Mouse (Mus musculus) v-Abl transformed pro-B cells (cell line): ENCODE measurements around the gene Lman1l.

ENCODE experiments used
- in situ Hi-C, 2 experiments: fragments of 400-800 bp; cut with MboI; formaldehyde crosslinking; loops; one replicate each; pipeline ENCODE4 v1.15.1; 2025; ENCODE audit not compliant: unreplicated experiment in 2 of 2

The Lman1l gene

DNA sequence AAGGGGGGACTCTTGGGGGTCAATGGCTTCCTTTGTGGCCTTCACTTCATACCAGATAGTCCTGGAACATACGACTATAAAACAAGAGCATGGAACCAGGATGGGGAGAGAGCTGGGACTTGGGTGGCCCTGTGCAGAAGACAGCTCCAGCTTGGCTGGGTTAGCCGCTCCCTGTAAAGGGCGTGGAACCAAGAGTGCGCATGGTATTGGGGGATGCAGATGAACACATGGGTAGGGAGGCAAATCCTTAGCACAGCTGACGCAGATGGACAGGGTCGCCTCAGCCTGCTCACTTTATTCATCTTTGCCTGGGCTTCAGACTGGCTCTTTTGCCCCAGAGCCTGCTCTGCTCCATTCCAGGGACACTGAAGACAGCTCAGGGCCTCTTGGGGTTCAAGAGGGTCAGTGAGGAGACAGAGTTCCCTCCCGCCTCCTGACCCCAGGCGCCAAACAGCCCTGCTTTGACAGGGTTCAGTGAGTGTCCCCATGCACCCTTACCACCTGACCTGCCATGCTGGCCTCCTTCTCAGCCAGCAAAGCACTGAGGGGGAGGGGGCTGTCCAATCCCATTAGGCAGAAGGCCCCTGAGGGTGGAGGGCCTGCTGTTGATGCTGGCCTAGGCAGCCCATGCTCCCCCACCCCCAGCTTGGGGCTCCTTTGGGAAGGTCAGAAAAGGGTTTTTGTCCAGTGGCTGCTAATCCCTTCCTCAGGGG lies 21.6 kb downstream of the Lman1l start:
- in situ Hi-C loops = loop anchor here in 1 of 2 experiments (25.0 kb wide), 1 partner anchor 913 kb away; no protein-coding TSS in a partner anchor

DNA sequence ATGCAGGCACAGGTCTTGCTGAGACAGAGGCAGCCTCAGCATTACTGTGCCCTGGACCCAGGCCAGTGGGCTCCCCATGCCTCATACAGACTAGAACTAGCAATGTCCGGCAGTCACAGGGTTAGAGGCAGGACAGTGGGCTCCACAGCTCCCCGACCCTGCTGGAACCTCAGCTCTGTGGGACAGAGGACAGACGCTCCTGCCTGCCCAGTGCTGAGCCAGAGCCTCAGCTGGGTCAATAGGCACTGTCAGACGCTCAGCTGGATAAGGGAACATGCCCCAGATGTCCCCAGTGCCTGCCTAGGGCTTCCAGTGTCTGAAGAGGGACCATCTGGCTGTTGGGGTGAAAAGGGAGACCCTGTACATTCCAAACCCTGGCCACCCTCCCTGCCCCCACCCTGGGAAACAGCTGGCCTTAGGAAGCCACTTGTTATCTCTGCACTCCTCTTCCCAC lies 22.6 kb downstream of the Lman1l start:
- in situ Hi-C loops = loop anchor here in 1 of 2 experiments (25.0 kb wide), 1 partner anchor 914 kb away; no protein-coding TSS in a partner anchor

DNA sequence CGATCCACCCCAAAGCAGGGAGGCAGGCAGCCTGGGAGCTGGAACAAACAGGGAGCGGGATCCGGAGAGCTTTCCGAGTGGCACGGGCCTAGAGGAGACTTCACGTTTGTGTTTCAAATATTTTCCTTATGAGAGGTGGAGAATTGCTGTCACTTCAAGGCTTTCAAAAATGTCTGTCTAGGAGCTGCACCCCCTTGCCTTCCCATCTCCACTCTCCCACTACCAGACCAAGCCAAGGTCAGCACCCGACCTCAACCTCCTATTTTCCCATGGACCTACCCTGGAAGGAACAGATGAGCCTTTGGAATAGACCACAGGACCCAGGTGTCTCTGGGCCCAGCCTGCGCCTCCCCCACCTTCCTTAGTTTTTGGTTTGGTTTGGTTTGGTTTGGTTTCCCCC lies 23.3 kb downstream of the Lman1l start:
- in situ Hi-C loops = loop anchor here in 1 of 2 experiments (25.0 kb wide), 1 partner anchor 915 kb away; no protein-coding TSS in a partner anchor

DNA sequence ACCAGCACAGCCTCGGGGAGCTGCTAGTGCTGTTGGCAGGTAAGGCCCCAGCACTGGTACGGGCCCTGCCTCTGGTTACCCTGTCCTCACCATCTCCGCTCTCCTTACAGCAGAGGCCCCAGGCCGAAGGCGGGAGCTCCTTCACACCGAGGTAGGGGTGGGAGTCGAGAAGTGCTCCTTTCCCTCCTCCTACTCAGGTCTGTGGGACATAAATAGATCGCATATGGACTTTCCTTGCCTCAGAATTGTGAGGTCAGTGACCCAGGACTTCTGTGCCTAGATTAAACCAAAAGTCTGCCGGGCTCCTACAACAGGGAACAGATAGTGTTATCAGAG lies 26.4 kb downstream of the Lman1l start:
- in situ Hi-C loops = loop anchor here (5.0 to 25.0 kb wide), 2 partner anchors 63 to 918 kb away; no protein-coding TSS in a partner anchor

DNA sequence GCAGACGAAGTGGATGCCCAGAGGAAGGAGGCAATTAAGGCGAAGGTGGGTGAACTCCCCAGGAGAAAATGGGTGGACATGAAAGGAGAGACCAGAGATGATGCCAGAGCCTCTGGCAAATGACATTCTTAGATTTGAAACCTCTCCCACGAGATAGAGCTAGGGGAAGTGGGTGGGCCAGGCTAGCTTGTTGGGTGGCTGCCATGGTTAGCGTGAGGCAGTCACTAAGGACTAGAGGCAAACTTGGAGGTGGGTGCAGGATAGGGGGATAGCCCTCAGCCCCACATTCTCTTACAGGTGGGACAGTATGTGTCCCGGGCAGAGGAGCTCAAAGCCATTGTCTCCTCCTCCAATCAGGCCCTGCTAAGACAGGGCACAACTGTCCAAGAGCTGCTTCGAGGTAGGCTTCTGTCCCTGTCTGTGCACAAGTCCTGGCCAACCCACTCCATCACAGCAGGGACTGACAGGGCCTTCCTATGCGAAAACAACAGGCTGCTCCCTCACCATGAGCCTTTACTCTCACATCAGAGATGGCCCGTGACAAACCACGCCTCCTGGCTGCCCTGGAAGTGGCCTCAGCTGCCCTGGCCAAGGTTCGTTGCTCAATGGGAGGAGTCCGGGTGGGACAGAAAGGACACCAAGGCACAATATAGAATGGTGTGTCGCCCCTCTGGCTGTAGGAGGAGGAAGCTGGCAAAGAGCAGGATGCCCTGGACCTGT lies 27.0 kb downstream of the Lman1l start:
- in situ Hi-C loops = loop anchor here (5.0 to 25.0 kb wide), 2 partner anchors 64 to 919 kb away; no protein-coding TSS in a partner anchor

DNA sequence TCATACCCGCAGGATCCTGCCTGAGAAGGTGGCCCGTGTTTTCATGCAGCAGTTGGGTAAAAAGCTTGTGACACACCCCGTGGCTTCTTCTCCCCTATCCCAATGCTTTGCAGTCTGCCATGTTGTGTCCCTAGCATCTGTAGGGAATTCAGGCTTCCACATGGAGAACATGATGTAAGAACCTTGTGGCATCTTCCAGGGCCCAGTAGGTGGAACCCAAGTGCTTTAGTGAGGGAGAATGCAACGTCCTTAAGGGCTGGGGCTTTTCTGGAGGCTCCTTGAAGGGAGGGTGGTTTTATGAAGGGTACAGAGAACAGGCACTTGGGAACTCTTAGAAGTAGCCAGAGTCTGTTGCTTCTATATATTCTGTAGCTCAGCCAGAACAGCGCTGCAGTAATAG lies 29.8 kb downstream of the Lman1l start:
- in situ Hi-C loops = loop anchor here (5.0 to 25.0 kb wide), 2 partner anchors 67 to 922 kb away; no protein-coding TSS in a partner anchor

DNA sequence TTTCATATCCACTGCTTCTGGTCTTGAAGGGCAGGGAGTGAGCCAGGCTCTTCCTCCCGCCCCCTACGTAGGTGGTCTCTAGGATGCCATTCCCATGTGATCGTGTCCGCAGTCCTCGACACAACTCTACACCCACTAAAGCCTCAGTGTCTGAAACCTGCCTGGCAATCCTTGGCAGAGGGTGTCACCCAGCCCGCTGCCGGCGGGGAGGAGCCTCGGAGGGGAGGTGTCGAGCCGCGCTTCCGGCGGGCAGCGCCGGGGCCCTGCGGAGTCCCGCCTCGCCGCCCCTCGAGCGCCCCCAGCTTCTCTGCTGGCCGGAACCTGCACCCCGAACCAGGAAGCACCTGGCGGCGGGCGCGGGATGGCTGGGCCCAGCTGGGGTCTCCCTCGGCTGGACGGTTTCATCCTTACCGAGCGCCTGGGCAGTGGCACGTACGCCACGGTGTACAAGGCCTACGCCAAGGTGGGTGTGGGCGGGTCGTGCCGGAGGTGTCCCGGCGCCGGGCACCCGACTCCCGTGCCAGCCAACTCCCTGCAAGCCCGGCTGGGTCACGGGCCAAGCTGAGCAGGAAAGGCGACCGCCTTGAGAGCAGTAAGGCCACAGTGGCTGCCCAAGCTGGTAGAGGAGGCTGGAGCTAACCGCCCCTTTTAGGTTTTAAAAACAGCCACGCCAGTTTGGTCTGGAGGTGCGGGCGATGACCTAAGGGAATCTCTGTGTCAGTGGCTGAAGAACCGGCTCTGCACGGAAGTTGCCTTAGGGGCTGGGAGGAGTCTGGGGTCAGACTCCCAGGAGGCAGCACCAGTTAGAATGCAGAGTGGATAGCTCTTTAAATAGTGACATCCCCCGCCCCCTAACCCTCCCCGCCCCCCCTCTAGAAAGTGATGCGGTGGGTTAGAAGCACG lies 31.1 kb downstream of the Lman1l start, which contains the start of gene Ulk3:
TSS of gene Ulk3 (plus strand) at position 229 of the 903 bp plus-strand sequence.
- in situ Hi-C loops = loop anchor here (5.0 to 25.0 kb wide), 2 partner anchors 68 to 923 kb away; no protein-coding TSS in a partner anchor

DNA sequence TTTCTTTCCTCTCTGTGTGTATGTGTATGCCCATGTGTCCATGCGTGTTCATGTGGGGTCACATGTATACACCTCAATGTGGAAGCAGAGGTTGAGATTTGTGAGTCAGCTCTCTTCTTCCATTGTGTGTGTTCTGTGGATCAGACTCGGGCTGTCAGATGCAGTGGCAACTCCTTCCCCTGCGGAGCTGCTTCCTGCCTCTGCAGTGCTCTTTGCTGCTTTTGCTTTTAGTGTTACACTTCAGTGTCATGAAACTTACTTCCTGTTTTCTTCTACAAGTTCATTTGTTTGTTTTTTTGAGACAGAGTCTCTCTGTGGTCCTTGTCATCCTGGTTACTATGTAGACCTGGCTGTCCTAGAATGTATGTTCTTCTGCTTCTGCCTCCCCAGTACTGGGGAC lies 35.6 kb downstream of the Lman1l start:
- in situ Hi-C loops = loop anchor here in 1 of 2 experiments (25.0 kb wide), 1 partner anchor 927 kb away; no protein-coding TSS in a partner anchor

DNA sequence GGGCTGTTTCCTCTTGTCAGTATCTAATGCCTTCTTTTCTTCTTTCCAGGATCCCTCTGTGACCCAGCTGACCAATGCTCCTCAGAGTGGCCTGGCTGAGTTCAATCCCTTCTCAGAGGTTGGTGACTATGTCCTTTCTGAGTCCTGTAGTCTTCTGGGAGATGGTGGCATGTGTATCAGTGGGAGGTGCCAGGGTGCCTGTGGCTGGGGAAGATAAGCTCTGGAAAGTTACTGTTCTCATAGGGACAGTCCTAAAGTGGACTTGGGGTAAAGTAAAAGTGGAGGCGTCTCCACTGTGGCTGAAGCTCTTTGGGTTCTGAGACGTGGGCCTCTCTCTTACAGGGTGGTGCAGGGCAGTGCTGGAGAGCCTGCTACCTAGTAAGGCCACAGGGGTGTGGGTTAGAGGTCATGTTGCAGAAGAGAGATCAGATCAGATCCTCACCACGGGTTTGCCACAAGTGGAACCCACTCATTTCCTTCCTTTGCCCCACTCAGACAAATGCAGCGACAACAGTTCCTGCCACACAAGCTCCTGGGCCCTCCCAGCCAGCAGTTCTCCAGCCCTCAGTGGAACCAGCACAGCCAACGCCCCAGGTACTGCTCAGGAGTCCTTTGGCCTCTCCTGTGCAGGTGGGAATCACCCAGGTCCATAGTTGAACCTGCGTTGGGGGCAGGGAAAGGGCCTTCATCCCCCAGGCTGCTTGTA lies 43.3 kb downstream of the Lman1l start:
- in situ Hi-C loops = loop anchor here in 1 of 2 experiments (25.0 kb wide), 1 partner anchor 935 kb away; no protein-coding TSS in a partner anchor

DNA sequence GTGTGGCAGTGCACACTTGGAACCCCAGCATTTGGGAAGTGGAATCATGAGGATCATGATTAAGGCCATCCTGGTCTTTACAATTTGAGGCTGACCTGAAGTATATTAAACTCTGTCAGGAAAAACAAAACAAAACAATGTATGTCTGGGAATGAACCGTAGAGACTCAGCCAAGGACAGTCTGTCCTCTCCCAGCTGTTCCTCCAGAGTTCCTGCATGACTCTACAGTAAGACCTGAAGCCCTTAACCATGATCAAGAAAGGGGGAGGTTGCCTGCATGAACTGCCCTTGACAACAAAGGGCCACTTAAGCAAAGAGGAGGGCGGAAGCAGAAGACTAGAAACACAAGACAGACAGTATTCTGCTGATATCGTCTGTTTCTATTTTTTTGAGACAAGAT lies 45.0 kb downstream of the Lman1l start:
- in situ Hi-C loops = loop anchor here in 1 of 2 experiments (25.0 kb wide), 1 partner anchor 937 kb away; no protein-coding TSS in a partner anchor

DNA sequence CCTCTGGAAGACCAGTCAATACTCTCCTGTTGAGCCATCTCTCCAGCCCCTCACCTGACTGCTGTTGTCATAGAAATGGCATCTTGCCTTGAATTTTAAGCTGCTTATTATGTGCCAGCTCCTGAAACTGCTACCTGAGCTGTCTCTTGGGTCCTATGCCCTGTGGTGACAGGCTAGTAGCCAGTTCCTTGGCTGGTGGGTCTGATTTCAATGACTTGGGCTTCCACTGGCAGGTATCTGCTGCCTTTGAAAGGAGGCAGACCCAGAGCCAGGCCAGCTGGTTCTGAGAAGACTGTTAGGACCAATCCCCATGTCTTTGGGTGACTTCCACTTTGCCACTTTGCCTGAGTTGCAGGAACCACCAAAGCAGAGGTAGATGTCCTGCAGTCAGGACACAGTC lies 46.2 kb downstream of the Lman1l start:
- in situ Hi-C loops = no loop called here

DNA sequence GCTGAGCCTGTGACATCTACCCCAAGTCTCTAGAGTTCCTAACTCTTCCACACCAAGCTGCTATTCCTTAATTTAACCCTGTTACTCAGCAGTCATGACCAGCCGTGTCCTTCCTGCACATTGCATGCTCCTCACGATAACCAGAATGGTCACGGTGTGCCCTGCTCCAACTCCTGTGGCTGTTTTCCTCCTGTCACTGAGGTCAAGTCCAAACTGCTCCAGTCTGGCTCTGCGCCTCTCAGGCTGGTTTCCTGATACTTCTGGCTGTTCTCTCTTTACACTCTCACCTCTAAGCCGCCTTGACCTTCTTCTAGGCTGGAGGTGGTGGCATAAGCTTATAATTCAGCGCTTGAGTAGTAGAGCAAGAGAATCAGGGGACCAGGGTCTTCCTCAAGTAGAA lies 52.1 kb downstream of the Lman1l start:
- in situ Hi-C loops = no loop called here

DNA sequence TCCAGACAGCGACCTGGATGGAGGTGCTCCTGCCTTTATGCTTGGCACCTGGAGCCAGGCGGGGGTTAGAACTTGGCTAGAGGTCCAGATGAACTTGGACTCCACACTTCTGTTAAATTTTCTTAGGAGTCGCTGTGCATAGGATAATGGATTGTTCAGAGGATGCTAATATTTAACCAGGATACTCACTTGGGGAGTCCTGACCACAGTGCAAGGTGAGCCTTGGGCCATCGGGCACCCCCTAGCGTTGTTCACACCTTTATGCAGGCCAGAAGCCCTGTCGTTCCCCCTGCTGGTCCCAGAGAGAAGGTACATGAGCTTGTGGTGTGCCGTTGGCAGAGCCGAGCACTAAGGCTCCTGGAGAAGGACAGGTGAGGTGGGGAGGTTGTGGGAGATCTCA lies 53.7 kb downstream of the Lman1l start:
- in situ Hi-C loops = no loop called here

DNA sequence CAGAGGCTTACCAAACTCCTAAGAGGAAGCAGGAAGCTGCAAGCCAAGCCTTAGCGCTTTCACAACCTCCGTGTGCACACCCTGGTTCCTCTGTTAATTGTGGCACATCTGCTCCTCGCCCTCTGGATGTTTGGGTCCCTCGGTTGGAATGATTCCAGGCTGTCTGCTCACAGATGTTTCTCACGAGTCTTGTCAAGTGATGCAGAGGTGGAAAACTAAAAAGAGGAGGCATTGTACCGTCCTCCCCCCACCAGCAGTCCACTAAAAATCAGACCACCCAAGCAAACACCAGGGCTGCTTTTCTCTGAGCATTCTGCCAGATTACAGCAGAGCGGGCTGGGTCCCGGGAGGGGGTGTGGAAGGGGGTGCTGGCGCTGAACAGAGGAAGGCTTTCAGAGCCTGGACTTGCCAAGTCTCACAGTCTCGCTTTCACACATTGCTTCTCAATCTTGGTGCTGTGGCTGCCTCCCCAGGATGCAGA lies 54.8 kb downstream of the Lman1l start:
- in situ Hi-C loops = no loop called here

DNA sequence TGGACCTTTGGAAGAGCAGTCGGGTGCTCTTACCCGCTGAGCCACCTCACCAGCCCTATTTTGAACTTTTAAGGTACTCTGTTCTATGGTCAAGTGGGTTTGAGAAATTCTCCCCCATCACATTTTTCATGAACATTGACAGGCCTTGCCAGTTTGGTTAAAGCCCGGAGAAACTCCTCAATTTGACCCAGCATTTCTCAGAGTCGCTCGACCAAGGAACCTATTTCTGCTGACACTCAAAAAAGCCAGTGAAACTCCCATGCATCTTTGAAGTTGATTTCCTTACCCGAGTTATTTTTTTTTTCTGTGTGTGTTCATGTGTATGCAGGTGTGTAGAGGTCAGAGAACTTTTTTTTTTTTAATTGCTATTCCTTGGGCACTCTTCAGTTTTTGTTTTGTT lies 56.0 kb downstream of the Lman1l start:
- in situ Hi-C loops = no loop called here

DNA sequence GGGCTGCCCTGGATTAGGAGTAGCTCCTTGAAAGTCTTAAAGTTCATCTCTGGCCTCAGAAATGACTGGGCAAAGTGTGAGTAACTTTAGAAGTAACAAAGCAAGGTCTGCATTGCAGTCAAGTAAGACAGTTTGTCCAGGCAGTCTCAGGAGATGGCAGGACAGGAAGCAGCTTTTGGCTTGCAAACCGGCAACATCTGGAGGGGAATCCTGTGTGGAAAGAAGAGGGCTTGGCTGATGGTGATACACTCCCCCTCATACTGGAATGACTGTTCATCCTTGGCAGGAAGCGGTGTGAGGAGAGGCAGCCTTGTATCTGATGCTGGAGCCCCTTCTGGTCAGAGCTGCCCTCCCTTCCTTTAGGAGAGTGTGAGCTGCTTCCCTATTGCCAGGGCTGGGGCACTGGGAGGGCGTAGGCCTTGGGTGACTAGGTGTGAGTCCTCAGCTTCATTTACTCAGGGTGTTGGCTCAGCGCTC lies 57.6 kb downstream of the Lman1l start:
- in situ Hi-C loops = no loop called here

DNA sequence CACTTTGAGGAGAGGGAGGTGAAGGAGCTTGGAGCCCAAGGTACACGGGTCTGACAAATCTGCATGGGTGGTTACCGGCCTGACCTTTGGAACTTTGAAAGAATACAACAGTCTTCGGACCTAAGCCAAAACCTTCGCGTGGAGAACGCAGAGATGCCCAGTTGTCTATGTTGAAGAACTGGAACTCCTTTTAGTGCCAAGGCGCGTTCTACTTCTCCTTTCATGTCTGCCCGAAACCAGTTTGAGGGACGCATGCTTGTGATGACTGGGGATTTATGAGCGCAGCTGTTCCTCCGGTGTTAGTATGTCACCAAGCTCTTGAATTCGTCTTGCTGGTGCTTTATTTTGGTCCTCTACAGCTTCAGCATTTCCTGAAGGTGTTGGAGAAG lies 58.9 kb downstream of the Lman1l start:
- in situ Hi-C loops = no loop called here

DNA sequence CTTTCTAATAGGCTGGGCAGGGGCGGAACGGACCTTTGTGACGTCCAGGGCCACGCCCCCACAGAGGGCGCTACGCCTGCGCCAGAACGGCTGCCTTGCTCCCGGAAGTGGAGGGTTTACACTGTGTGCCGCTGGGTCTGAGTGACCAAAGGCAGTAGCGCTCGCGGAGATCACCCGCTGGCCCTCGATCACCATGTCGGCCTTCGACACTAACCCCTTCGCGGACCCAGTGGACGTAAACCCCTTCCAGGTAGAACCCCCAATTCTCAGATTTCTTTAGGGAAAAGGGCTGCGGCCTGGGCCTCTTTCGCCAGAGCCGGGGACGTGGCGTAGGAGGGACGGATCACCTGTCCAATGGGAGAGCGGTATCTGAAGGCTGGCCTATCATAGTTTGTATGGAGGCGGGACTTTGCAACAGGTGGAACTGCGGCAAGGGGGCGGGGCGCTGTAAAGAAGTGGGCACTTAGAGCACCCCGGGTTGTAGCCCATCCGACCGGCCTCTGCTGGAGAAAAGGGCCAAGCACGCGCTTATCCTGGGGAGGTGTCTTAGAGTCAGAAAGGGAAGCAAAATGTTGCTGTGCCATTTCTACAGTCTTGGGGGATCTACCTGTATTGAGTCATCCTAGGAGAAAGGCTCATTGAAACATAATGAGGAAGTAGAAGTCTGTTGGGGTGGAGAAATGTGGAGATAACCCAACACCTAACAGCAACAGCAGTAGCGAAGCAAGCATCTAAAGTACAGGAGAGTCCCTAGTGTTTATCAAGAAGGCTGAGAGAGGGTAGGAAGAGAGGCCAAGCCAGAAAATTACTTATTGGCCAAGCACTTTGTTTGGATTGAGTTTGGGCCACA lies 59.5 kb downstream of the Lman1l start, which contains the start of gene Scamp2:
TSS of gene Scamp2 (plus strand) at position 83 of the 850 bp plus-strand sequence.
- in situ Hi-C loops = no loop called here
